Mouse (Mus musculus): ENCODE measurements around the gene Mcm2.

Gene Mcm2

DNA sequence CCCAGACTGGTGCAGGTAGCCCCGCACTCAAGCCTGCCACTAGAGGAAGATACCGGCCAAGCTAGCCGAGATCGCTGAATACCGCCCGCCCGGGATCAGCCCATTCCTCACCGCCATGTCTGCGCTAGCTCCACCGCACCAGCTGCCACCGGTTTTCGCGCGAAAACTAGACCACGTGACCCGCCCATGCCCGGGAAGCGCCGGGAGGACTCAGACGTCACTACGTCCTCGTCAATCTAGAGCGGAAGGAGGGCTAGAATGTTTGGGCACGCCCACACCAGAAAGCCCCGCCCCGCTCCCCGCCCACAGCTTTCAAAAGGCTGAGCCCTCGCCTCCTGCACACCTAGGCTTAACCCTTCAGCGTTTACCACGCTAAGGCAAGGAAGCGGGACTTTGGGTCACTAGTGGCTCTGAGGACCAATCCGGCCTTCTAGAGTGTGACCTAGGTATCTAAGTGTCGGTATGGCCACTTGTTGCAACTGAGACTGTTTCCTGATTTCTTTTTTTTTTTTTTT lies at the start of gene Mcm2:
Mcm2 (minus strand) TSS at position 247 of the 515 bp plus-strand sequence.
- peak; percentile 78 to 87 for DNase-seq (ENCODE audit: low read depth in 1 of 2, low spot score in 2 of 2)

DNA sequence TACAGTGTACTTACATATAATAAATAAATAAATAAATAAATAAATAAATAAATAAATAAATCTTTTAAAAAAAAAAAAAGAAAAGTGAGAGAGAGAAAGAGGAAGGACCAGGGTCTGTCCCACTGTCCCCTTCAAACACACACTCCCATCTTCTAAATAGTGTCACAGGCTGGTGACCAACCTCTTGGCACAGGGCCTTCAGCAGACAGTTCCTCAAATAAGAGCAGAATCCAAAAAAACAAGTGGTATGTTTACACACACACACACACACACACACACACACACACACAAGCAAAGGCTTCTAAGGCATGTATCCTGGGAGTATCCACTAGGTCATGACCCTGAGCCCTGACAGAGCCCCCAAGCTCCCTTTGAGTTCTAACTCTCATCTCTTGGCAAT lies 49.2 kb upstream of the Mcm2 start:
- no peak for DNase-seq (ENCODE audit: low read depth in 1 of 2, low spot score in 2 of 2)

- no peak for DNase-seq (ENCODE audit: low read depth in 1 of 2, low spot score in 2 of 2)
These were observed 47.9 kb upstream of the Mcm2 start for GRCm38 (mm10) chr6:88946442-88946841.

- DNase-seq (ENCODE audit: low read depth in 1 of 2, low spot score in 2 of 2) = no peak
These were observed 45.1 kb upstream of the Mcm2 start for GRCm38 (mm10) chr6:88943666-88944065.

GRCm38 (mm10) chr6:88942595-88942994 lies 44.0 kb upstream of the Mcm2 start:
- no peak for DNase-seq (ENCODE audit: low read depth in 1 of 2, low spot score in 2 of 2)

DNA sequence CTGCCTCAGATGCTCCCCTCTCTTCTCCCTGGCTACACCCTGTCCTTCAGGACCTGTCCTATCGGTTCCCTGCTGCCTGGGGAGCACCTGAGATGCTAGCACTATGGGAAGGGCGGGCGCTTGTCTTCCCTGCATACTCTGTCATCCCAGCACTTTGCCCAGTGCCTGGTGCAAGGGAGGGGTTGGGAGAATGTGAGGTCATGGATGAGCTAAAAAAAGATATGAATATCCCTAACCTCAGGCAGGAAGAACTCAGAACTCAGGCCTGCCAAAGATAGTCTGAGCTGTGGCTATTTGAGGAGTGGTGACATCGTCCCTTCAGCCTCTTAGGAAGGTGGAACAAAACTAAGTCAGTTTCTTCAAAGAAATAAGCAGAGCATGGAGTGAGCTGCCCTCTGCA lies 43.0 kb upstream of the Mcm2 start:
- DNase-seq (ENCODE audit: low read depth in 1 of 2, low spot score in 2 of 2) = no peak

DNA sequence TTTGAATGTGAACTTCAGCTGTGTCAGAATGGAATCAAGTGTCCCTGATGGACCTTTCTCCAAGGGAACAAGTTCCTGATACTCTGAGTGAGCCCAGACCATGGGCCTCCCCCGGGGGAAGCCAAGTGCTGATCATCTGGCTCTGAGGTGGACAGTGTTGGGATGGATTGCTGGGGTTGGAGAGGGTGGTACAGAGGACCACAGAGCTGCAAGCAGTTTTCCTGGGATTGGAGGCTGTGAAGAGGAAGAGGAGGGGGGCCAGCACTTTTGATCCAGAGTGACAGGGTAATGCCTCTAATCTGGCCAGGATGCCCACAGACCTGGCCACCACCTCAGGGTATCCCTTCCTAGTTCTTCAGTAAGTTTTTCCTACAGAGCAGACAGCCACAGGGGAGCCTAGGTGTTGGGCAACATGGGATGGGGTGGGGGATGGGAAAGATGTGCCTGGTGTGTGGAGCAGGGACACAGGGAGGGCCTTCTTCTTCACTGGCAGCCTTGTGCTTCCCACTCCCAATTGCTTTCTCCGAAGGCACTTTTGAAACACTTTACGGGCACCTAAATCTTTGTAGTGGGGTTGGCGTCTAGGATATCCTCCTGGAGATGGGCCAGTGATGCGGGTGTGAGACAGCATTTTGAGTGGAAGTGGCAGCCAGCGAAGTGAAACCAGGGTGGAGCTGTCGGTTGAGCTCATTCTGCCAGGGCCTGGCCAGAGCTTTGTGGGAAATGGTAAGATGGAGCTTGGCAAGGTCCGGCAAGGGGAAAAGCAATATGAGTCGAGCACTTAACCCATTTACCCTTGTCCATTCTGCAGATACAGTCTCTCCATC lies 41.7 kb upstream of the Mcm2 start:
- DNase-seq (ENCODE audit: low read depth in 1 of 2, low spot score in 2 of 2) = peak in 1 of 2 experiments; percentile 44

DNA sequence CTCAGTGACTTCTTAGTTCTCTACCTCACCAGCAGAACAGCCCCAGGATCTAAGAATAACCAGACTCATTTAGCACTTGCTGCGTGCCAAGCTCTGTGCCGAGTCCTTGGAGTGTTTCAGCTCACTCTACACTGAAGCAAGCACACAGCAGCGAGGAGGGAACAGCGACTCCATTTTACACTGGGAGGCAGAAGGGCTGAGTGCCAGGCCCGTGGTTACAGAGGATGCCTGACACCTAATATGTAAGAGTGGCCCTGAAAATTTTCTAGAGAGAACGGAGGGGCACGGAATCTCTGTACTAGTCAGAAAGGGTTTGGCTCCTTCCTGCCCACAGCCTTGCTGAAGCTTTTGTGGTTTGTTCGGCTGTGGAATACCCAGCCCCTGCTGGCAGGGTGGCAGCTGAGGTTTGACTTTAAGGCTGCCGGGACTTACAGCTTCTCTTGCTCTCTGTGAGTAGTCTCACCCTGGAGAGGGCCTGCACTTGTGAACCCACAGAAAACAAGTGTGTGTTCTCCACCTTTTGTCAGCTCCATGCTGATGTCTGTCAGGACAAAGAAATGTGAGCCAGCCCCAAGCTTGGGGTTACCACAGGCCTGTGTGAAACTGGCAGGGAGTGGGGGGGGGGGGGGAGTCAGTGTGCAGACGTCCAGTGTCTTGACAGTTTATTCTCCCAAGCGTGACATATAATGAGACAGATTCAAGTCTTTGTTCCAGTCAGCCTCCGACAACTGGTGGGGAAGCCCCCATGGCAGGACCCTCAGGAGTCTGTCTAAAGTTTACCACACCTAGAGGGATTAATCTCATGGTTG lies 40.9 kb upstream of the Mcm2 start:
- DNase-seq (ENCODE audit: low read depth in 1 of 2, low spot score in 2 of 2) = no peak

- DNase-seq (ENCODE audit: low read depth in 1 of 2, low spot score in 2 of 2) = no peak
These were observed 40.1 kb upstream of the Mcm2 start for GRCm38 (mm10) chr6:88938664-88939055.

- DNase-seq (ENCODE audit: low read depth in 1 of 2, low spot score in 2 of 2) = no peak
These were observed 39.5 kb upstream of the Mcm2 start for GRCm38 (mm10) chr6:88937971-88938663.

GRCm38 (mm10) chr6:88937214-88937549 lies 38.6 kb upstream of the Mcm2 start:
- DNase-seq (ENCODE audit: low read depth in 1 of 2, low spot score in 2 of 2) = no peak

GRCm38 (mm10) chr6:88936342-88937213 lies 38.0 kb upstream of the Mcm2 start:
- DNase-seq (ENCODE audit: low read depth in 1 of 2, low spot score in 2 of 2) = no peak

GRCm38 (mm10) chr6:88935735-88936276 lies 37.2 kb upstream of the Mcm2 start:
- no peak for DNase-seq (ENCODE audit: low read depth in 1 of 2, low spot score in 2 of 2)

- no peak for DNase-seq (ENCODE audit: low read depth in 1 of 2, low spot score in 2 of 2)
These were observed 36.2 kb upstream of the Mcm2 start for GRCm38 (mm10) chr6:88934816-88935215.

GRCm38 (mm10) chr6:88934132-88934531 lies 35.6 kb upstream of the Mcm2 start:
- no peak for DNase-seq (ENCODE audit: low read depth in 1 of 2, low spot score in 2 of 2)

GRCm38 (mm10) chr6:88931449-88931848 lies 32.9 kb upstream of the Mcm2 start:
- no peak for DNase-seq (ENCODE audit: low read depth in 1 of 2, low spot score in 2 of 2)

DNA sequence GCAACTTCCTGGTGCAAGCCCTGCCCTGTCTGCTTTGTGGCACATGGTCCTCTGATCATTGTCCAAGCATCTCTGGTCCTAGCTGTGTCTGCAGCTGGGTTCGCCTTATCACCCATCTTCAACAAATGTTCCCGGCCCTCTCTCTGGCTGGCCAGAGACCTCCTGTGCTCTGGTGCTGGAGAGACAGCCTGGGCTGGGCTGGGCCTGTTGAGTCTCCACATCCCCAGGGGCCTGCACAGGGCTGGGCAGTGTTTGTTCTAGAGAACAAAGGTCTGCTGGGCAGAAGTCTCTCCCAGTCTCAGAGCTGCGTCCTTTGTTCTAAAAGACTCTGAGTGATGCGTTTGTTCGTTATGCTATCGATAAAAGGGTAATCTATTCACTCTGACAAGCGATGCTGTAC lies 31.5 kb upstream of the Mcm2 start:
- no peak for DNase-seq (ENCODE audit: low read depth in 1 of 2, low spot score in 2 of 2)

- no peak for DNase-seq (ENCODE audit: low read depth in 1 of 2, low spot score in 2 of 2)
These were observed 30.9 kb upstream of the Mcm2 start for GRCm38 (mm10) chr6:88929451-88929850.

DNA sequence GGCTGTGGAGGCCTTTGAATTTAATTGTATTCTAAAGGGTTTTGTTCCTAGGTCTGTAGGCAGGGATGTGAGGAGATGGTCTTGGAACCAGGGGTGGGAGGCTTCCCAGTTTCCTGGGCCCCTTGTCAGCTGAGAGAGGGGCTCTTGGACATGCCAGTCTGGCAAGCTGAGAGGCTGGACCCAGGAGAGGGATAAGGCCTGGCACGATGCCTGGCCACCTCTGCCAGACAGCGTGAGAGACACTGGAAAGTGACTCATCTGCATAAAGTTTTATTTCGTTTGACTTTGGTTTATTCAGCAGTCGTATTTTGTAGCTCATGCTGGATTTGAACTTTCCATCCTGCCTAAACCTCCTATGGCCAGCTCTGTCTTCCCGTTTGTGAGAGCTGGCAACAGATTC lies 30.0 kb upstream of the Mcm2 start:
- no peak for DNase-seq (ENCODE audit: low read depth in 1 of 2, low spot score in 2 of 2)

DNA sequence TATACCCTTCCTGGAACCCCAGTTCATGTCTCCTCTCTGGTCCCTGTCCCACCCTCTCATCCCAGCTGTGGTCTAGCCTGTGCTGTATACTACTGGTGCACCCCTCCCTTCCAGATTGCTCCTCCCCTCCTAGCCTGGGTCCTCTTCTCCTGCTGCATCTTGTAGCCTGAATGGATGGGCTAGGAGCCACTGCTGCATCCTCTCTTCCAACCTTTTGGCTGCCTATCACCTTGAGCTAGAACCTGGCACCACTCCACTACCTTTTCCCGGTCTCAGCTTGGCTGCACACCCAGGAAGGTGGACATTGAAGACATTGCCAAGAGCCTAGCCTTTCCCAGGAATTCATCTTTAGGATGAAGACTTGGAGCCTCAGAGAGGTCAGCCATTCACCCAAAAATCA lies 29.4 kb upstream of the Mcm2 start:
- DNase-seq (ENCODE audit: low read depth in 1 of 2, low spot score in 2 of 2) = no peak
